Mouse (Mus musculus): Measurements from ENCODE around the gene Cerkl.

- no peak for TF ChIP-seq CTCF (IDR thresholded peaks at IDR 0.05; ENCODE audit: borderline replicate concordance, extremely low read depth, insufficient read depth, insufficient read length)
- TF ChIP-seq POLR2A (IDR thresholded peaks at IDR 0.05; ENCODE audit: borderline replicate concordance, extremely low read depth, insufficient read depth, insufficient read length, poor library complexity, severe bottlenecking): no peak
These were observed 92.7 kb downstream of the Cerkl start for GRCm38 (mm10) chr2:79363920-79364319.
